Mouse (Mus musculus): Measurements from ENCODE around the gene Dnlz.
A peak's percentile ranks its signal among the peaks of the same experiment; 100 is the strongest.

Dnlz gene

DNA sequence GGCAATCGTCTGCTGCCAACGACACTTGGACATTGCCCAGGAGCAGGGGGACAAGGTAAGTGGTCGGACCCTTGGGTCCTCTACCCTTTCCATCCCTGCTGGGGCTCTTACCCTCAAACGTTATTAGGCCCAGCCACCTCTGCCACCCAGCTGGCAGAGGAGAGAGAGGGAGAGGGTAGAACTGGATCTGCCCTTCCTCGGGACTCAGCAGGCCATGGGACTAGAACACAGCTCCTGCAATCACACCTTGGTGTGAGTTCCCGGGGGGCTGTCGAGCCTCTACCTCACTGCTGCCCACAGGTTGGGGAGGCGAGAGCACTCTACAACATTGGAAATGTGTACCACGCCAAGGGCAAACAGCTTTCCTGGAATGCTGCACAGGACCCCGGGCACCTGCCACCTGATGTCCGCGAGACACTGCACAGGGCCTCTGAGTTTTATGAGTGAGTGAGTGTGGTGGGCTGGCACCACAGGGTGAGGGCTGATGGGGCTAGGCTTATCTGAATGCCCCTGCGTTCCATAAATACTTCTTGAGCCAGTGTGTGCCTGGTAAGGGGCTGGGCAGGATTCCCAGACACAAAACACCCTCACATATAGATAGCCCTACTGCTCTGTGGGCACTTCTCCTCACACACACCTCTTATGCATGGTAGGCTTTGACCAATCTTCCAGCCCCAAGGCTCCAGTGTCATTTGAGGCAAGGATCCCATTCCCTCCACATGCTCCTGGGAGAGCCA lies 28.2 kb downstream of the Dnlz start:
- DNase-seq (ENCODE audit: extremely low read depth, insufficient read length, low spot score), result no peak

- DNase-seq (ENCODE audit: extremely low read depth, insufficient read length, low spot score), result no peak
These were observed 31.4 kb downstream of the Dnlz start for GRCm38 (mm10) chr2:26320245-26321185.

GRCm38 (mm10) chr2:26319519-26320244 lies 32.2 kb downstream of the Dnlz start:
- DNase-seq (ENCODE audit: extremely low read depth, insufficient read length, low spot score), result no peak

- no peak for DNase-seq (ENCODE audit: extremely low read depth, insufficient read length, low spot score)
These were observed 32.8 kb downstream of the Dnlz start for GRCm38 (mm10) chr2:26319109-26319508.

GRCm38 (mm10) chr2:26317991-26318672 lies 33.8 kb downstream of the Dnlz start:
- no peak for DNase-seq (ENCODE audit: extremely low read depth, insufficient read length, low spot score)

GRCm38 (mm10) chr2:26317371-26317770 lies 34.5 kb downstream of the Dnlz start:
- no peak for DNase-seq (ENCODE audit: extremely low read depth, insufficient read length, low spot score)

- DNase-seq (ENCODE audit: extremely low read depth, insufficient read length, low spot score), result peak; percentile 71
These were observed 35.2 kb downstream of the Dnlz start for GRCm38 (mm10) chr2:26316576-26317246.

GRCm38 (mm10) chr2:26315925-26316311 lies 36.0 kb downstream of the Dnlz start:
- no peak for DNase-seq (ENCODE audit: extremely low read depth, insufficient read length, low spot score)

DNA sequence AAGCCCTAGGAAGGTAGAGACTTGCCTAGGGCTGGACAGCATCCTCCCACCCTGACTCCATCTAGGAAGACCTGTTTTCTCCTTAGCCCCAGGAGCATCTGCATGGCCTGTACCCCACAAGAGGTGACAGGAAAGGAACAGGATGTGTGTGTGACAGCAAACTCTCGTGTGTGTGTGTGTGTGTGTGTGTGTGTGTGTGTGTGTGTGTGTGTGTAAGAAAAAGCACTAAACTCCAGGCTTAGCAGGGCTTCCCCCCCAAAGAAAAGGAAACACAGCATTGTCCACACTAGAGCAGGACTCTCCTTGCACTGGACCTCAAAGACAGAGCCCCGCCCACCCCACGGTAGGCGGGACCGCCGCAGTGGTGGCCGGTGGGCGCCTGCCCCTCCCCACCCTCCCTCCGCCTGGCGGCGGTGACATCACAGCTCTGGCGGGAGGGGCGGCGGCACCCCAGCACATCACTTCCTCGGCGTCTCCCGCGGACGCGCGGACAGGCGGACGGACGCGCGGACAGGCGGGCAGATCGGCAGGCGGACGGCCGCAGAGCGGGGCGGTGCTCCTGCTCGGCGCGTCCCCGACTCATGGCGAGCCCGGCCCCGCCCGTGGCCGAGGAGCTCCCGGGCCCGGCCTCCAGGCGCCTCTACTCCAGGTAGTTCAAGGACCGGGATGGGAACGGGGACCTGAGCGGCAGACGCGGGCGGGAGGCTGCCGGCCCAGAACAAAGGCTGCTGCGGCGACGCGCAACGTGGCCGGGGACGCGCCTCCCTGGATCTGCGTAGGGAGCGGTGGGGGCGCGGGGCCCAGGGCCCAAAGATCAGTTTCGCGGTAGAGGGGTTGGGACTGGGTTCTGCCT lies 36.6 kb downstream of the Dnlz start, which contains the start of gene Gpsm1:
Gene Gpsm1, plus strand, starts transcription at position 444 of the 853 bp plus-strand sequence.
- peak; percentile 88 for DNase-seq (ENCODE audit: extremely low read depth, insufficient read length, low spot score)

GRCm38 (mm10) chr2:26314281-26315071 lies 37.4 kb downstream of the Dnlz start:
- no peak for DNase-seq (ENCODE audit: extremely low read depth, insufficient read length, low spot score)

GRCm38 (mm10) chr2:26313394-26313793 lies 38.5 kb downstream of the Dnlz start:
- DNase-seq (ENCODE audit: extremely low read depth, insufficient read length, low spot score), result no peak

DNA sequence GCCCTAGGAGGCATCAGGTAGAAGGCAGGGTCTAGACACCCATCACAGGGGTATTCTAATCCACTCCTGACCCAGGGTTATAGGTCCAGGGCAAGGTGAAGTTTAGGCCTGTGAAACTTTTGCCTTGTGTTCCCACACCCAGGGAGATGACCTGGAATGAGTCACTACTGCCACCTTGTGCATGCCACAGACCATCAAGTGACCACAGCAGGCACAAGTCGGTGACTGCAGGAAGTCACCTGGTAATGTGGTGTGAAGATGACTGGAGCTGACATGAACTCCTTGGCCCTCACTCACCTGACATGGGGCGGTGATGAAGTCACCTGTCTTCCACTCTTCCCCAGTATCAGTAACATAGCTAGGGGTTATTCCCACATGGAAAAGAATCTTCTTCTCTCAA lies 39.1 kb downstream of the Dnlz start:
- no peak for DNase-seq (ENCODE audit: extremely low read depth, insufficient read length, low spot score)

- DNase-seq (ENCODE audit: extremely low read depth, insufficient read length, low spot score), result no peak
These were observed 40.0 kb downstream of the Dnlz start for GRCm38 (mm10) chr2:26311936-26312335.

- DNase-seq (ENCODE audit: extremely low read depth, insufficient read length, low spot score), result peak; percentile 61
These were observed 42.2 kb downstream of the Dnlz start for GRCm38 (mm10) chr2:26309739-26310138.

DNA sequence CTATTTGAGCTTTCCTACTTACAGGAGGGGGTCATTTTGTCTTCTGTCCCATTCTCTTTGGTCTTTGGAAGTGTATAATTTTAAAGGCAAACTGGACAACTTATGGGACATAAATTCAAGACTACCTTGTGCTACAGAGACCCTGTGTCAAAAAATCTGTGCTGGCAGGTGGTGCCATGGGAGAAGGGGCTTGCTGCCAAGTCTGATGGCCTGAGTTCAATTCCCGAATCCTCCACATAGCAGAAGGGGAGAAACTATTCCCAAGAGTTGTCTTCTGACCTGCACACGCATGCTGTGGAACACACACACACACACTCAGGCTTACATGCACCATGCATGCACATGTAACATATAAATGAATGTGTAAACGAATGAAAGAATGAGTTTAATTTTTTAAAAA lies 45.2 kb downstream of the Dnlz start:
- no peak for DNase-seq (ENCODE audit: extremely low read depth, insufficient read length, low spot score)

DNA sequence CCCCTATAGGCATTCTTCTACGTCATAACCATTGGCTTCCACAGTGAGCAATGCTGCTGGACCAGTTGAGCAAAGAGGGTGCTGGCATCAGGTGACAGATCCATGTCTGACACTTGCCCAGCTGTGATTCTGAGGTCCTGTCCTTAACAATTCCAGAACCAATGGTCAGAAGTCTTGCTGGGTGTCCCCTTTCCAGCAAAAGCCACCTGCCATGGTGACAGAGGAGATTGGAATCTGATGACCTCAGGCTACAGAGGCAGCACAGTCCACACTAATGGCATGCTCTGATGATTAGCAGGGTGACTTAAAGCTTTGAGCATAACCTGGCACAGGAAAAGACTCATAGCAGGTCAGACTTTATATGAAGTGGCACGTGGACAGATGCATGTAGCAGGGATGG lies 46.4 kb downstream of the Dnlz start:
- no peak for DNase-seq (ENCODE audit: extremely low read depth, insufficient read length, low spot score)

DNA sequence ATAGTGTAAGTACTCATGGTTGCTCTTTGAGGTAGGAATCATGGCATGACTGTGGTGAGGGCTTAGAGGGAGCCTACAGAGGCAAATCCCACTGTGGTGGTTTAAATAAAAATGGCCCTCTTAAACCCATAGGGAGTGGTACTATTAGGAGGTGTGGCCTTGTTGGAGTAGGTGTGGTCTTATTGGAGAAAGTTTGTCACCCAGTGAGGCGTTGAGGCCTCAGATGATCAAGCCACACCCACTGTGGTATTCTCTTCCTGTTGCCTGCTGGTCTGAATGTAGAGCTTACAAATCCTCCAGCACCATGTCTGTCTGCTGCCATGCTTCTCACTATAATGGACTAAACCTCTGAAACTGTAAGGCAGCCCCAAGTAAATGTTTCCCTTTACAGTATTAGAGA lies 47.2 kb downstream of the Dnlz start:
- no peak for DNase-seq (ENCODE audit: extremely low read depth, insufficient read length, low spot score)

DNA sequence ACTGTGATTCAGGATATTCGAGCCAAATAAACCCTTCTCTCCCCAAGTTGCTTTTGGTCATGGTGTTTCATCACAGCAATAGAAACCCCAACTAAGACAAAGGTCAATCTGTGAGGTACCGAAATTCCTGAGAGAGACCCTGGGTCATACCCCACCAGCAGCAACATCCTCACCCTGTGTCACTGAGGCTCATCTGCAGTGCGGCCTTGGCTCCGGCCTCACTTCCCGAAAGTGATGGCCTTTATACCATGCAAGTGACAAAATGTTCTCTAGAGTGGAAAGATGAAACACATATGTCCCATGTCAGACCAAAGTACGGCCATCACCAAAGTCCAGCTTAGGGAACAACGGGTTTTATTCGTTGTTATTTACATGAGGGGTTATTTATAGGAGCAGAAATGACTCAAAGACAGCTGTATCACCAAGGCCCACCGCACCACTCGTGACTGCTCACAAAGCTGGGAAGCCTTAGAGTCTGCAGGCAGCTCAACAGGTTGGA lies 49.9 kb downstream of the Dnlz start:
- no peak for DNase-seq (ENCODE audit: extremely low read depth, insufficient read length, low spot score)

All from 3134 (cell line).